Mouse (Mus musculus): ENCODE data around the gene Adamts15. TPM values are rescaled to one million over a fixed set of nuclear protein-coding genes. Genes with fewer than 3 reads are reported as not detected.

Adamts15 gene
- polyA plus RNA-seq, 1 experiment from 2014 or later = 3.2 TPM

DNA sequence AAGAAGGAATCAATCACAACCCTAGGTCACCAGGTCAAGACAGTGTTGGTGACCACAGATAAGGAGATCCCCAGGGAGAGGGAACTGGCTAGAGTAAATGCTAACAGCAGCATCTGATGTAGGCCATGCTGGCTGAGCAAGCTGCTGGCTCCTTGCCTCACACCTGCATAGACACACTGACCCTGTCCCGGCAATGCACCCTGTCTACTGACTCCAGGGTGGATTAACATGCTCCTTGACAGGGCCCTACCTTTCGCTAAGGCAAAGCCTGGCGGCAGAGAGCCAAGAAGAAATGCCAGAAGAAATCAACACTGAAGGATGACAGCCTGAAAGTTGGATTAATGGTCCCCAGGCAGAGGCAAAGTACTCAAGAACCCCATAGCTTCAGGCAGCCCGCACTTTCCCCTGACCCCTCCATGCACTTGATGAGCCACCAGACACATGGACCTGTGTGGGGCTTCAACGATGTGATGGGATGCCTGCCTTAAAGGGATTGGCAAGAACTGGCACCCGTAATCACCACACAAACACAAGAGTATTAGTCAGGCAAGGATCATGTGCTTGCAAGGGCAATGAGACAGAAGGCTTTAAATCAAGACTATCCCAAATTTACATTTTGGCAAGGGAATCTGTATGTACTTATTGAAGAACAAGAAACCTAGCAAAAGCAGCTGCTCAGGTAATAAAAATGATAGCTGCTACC lies 5.8 kb downstream of the Adamts15 start:
- H3K4me2 ChIP-seq = no peak overlapping the region
- no peak overlapping the region for H3K9ac ChIP-seq (ENCODE audit: low read length)
- peak; percentile 59 for DNase-seq (ENCODE audit: low spot score, missing footprints)
- WGBS = 84% methylated on average over 6 of the region's 6 CpGs
- peaks cover 1% of the 10 kb centered on the region; the same call in 1 of the 2 replicates for H3K4me1 ChIP-seq (ENCODE audit: control insufficient read depth, insufficient read depth, low read length)
- peaks cover 4% of the 10 kb centered on the region for H3K27me3 ChIP-seq (ENCODE audit: control insufficient read depth, insufficient read depth, low read length)
- no peak overlapping the region for H3K4me3 ChIP-seq (ENCODE audit: low read depth, low read length)
- H3K36me3 ChIP-seq (ENCODE audit: control insufficient read depth, insufficient read depth, low read length) = no peaks in the 10 kb centered on the region
- H3K27ac ChIP-seq (ENCODE audit: low read depth, low read length) = no peak overlapping the region
- no peak for ATAC-seq (ENCODE audit: low FRiP score)
- H3K9me3 ChIP-seq (ENCODE audit: control insufficient read depth, low read length) = no peaks in the 10 kb centered on the region

DNA sequence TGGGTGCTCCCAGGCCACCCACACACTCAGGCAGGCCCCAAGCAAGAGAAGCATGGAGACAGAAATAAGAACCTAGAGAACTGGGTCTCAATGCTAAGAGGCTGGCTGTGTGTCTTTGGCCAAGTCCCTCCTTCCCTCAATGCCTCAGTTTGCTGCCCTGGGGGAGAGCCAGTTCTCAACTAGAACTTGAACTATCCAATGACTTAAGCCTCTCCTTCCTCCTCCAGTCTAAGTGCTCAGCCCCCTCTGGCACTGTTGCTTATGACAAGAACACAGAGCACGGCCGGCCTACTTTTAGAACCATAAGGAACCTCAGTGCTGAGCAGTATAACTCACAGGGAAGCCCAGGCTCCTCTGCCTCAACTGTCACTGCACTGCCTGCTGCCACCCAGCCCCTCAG lies 8.0 kb downstream of the Adamts15 start:
- no peak overlapping the region for H3K27ac ChIP-seq (ENCODE audit: low read depth, low read length)
- H3K36me3 ChIP-seq (ENCODE audit: control insufficient read depth, insufficient read depth, low read length) = no peaks in the 10 kb centered on the region
- peak; percentile 35 for DNase-seq (ENCODE audit: low spot score, missing footprints)
- H3K9ac ChIP-seq (ENCODE audit: low read length) = no peak overlapping the region
- H3K4me1 ChIP-seq (ENCODE audit: control insufficient read depth, insufficient read depth, low read length) = no peaks in the 10 kb centered on the region
- H3K27me3 ChIP-seq (ENCODE audit: control insufficient read depth, insufficient read depth, low read length) = no peaks in the 10 kb centered on the region
- H3K9me3 ChIP-seq (ENCODE audit: control insufficient read depth, low read length) = no peaks in the 10 kb centered on the region
- WGBS = 89% methylated on average over 2 of the region's 2 CpGs
- H3K4me3 ChIP-seq (ENCODE audit: low read depth, low read length) = no peak overlapping the region
- H3K4me2 ChIP-seq = no peak overlapping the region
- ATAC-seq (ENCODE audit: low FRiP score) = no peak

DNA sequence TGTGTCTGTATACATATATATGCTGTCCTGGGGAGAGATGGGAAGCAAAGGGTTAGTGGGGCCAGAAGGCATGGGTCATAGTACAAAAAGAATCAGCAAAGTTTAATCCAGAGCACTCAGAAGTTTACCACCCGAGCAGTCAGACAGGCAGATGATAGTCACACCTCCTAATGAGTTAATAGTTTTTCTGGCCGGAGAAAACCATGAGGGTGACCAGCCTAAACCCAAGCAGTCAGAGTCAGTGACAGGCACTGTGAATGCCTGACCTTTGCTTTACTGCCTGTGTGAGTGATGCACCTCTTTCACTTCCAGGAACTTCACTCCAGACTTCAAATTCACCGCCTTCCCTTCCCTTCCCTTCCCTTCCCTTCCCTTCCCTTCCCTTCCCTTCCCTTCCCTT lies 8.8 kb downstream of the Adamts15 start:
- no peak overlapping the region for H3K4me3 ChIP-seq (ENCODE audit: low read depth, low read length)
- ATAC-seq (ENCODE audit: low FRiP score) (no peak), DNase-seq (ENCODE audit: low spot score, missing footprints) (peak; percentile 51)
- H3K27ac ChIP-seq (ENCODE audit: low read depth, low read length) = no peak overlapping the region
- no peak overlapping the region for H3K9ac ChIP-seq (ENCODE audit: low read length)
- H3K4me2 ChIP-seq = no peak overlapping the region
- H3K4me1 ChIP-seq (ENCODE audit: control insufficient read depth, insufficient read depth, low read length) = no peaks in the 10 kb centered on the region
- H3K27me3 ChIP-seq (ENCODE audit: control insufficient read depth, insufficient read depth, low read length) = no peaks in the 10 kb centered on the region
- 68% methylated on average over 3 of the region's 3 CpGs for WGBS
- no peaks in the 10 kb centered on the region for H3K9me3 ChIP-seq (ENCODE audit: control insufficient read depth, low read length)
- H3K36me3 ChIP-seq (ENCODE audit: control insufficient read depth, insufficient read depth, low read length) = no peaks in the 10 kb centered on the region

DNA sequence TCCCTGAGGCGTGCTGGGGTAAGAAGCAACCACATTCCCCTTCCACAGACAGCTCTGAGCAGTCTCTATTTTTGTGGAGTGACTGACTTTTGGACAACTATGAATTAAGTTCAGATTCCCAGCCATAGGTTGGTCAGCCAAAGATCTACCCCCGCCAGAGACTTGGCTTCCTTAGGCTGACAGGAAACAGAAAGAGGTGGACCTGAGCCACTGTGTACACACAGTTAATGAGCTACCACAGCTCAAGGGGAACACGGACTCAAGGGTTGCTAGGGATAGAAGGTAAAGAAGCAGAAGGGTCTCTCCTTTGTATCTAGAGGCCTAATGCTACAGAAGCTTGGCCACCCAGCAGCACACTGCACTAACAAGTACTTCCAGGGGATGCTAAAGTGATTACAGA lies 10.1 kb downstream of the Adamts15 start:
- Histone ChIP-seq H3K9ac (ENCODE audit: low read length) (no peak overlapping the region), H3K4me2 (no peak overlapping the region), H3K27ac (ENCODE audit: low read depth, low read length) (no peak overlapping the region), H3K4me1 (ENCODE audit: control insufficient read depth, insufficient read depth, low read length) (no peaks in the 10 kb centered on the region), H3K36me3 (ENCODE audit: control insufficient read depth, insufficient read depth, low read length) (no peaks in the 10 kb centered on the region), H3K4me3 (ENCODE audit: low read depth, low read length) (no peak overlapping the region), H3K27me3 (ENCODE audit: control insufficient read depth, insufficient read depth, low read length) (no peaks in the 10 kb centered on the region), H3K9me3 (ENCODE audit: control insufficient read depth, low read length) (no peaks in the 10 kb centered on the region)
- DNase-seq (ENCODE audit: low spot score, missing footprints) = no peak
- WGBS = 70% methylated on average over 3 of the region's 3 CpGs
- ATAC-seq (ENCODE audit: low FRiP score) = no peak

DNA sequence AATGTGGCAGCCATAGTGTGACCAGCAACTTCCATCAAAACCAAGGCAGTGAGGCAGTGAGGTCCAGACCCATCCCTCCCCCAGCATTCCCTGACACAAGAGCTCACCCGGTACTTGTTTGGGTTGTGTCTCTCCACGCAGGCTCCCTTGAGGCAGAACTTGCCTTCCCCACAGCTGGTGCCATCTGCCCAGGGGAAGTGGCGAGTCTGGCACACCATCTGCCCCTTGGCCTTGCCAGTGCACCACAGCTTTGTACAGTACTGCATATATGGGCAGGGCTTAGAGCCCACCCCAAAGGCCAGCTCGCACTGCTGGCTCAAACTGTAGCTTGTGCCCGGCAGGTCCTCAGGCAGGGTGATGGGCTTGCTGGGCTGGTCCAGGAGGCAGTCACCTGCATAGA lies 11.8 kb downstream of the Adamts15 start:
- Histone ChIP-seq H3K9me3 (ENCODE audit: control insufficient read depth, low read length) (no peaks in the 10 kb centered on the region), H3K36me3 (ENCODE audit: control insufficient read depth, insufficient read depth, low read length) (no peaks in the 10 kb centered on the region), H3K9ac (ENCODE audit: low read length) (no peak overlapping the region), H3K4me3 (ENCODE audit: low read depth, low read length) (no peak overlapping the region), H3K27me3 (ENCODE audit: control insufficient read depth, insufficient read depth, low read length) (no peaks in the 10 kb centered on the region), H3K4me2 (no peak overlapping the region), H3K4me1 (ENCODE audit: control insufficient read depth, insufficient read depth, low read length) (no peaks in the 10 kb centered on the region), H3K27ac (ENCODE audit: low read depth, low read length) (no peak overlapping the region)
- WGBS = 93% methylated on average over 5 of the region's 5 CpGs
- DNase-seq (ENCODE audit: low spot score, missing footprints) (no peak), ATAC-seq (ENCODE audit: low FRiP score) (no peak)

DNA sequence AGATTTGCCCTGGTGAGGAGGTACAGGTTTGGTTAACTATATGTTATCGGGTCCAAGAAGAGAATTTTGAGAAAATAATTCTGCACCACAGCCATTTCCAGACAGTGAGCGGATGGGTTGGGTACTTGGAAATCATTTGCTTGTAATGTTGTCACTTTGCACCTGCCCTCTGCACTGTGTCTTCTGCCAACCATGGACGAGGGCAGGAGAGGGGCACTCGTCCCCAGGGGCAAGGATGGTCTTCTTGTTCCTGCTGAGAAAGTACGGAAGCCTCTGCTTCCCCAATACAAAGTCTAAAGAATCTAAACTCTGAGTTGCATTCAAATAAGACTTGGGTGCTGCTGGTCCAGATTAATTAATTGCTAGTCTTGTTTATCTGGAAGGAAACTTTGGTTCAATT lies 13.3 kb downstream of the Adamts15 start:
- Histone ChIP-seq H3K36me3 (ENCODE audit: control insufficient read depth, insufficient read depth, low read length) (no peaks in the 10 kb centered on the region), H3K27me3 (ENCODE audit: control insufficient read depth, insufficient read depth, low read length) (no peaks in the 10 kb centered on the region), H3K4me2 (no peak overlapping the region), H3K4me1 (ENCODE audit: control insufficient read depth, insufficient read depth, low read length) (no peaks in the 10 kb centered on the region), H3K9ac (ENCODE audit: low read length) (no peak overlapping the region), H3K9me3 (ENCODE audit: control insufficient read depth, low read length) (no peaks in the 10 kb centered on the region), H3K4me3 (ENCODE audit: low read depth, low read length) (no peak overlapping the region), H3K27ac (ENCODE audit: low read depth, low read length) (no peak overlapping the region)
- 90% methylated on average over 5 of the region's 5 CpGs for WGBS
- ATAC-seq (ENCODE audit: low FRiP score) = no peak
- DNase-seq (ENCODE audit: low spot score, missing footprints) = peak; percentile 23

DNA sequence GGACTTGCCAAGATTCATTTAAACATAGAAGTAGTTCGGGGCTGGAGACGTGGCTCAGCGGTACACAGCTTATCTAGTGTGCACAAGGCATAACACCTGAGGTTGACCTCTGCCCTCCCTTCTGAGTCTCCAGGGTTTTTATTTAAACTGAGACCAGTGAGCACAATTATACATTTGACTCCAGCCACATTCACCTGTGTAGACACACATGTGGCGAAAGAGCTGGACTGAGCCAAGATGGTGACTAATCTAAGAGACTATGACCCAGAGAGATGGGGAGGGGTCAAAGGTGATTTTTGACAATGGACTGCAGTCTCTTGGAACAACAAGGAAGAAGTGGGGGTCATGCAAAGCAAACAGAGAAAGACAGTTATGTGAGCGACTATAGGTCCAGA lies 14.0 kb downstream of the Adamts15 start:
- Histone ChIP-seq H3K4me3 (ENCODE audit: low read depth, low read length) (no peak overlapping the region), H3K9ac (ENCODE audit: low read length) (no peak overlapping the region), H3K36me3 (ENCODE audit: control insufficient read depth, insufficient read depth, low read length) (no peaks in the 10 kb centered on the region), H3K27me3 (ENCODE audit: control insufficient read depth, insufficient read depth, low read length) (no peaks in the 10 kb centered on the region), H3K4me1 (ENCODE audit: control insufficient read depth, insufficient read depth, low read length) (no peaks in the 10 kb centered on the region), H3K4me2 (no peak overlapping the region), H3K27ac (ENCODE audit: low read depth, low read length) (no peak overlapping the region), H3K9me3 (ENCODE audit: control insufficient read depth, low read length) (no peaks in the 10 kb centered on the region)
- WGBS = 85% methylated on average over 5 of the region's 5 CpGs
- DNase-seq (ENCODE audit: low spot score, missing footprints) (peak; percentile 61), ATAC-seq (ENCODE audit: low FRiP score) (no peak)

DNA sequence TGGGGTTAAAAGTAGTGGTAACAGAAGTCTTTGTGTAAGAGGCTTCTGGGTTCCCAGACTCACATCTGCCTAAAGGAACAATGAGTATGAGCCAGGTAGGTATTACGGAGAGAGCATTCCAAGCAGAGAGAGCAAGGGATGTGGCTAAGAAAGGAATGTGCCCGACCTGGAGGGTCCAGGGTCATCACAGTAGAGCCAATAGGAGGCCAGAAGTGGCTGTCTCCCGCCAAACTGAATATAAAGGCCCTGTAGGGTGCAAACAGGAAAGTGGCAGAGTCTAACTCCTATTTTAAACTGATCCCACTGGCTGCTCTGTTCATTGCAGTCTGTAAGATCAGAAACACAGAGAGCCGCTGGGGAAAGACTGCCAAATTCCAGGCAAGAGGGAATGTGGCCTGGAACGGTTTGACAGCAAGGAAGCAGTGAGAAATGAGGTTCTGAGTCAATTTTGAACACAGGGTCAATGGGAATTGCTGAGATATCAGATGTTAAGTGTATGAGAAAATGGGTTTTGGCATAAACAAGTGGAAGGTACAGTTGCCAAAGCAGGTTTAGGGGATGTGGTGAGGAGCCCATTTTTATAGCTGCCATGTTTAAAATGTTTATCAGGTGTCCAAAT lies 14.5 kb downstream of the Adamts15 start:
- DNase-seq (ENCODE audit: low spot score, missing footprints) (peak; percentile 19), ATAC-seq (ENCODE audit: low FRiP score) (no peak)
- 64% methylated on average over 5 of the region's 5 CpGs for WGBS
- Histone ChIP-seq H3K4me3 (ENCODE audit: low read depth, low read length) (no peak overlapping the region), H3K4me2 (no peak overlapping the region), H3K27ac (ENCODE audit: low read depth, low read length) (no peak overlapping the region), H3K27me3 (ENCODE audit: control insufficient read depth, insufficient read depth, low read length) (no peaks in the 10 kb centered on the region), H3K9ac (ENCODE audit: low read length) (no peak overlapping the region), H3K4me1 (ENCODE audit: control insufficient read depth, insufficient read depth, low read length) (no peaks in the 10 kb centered on the region), H3K9me3 (ENCODE audit: control insufficient read depth, low read length) (no peaks in the 10 kb centered on the region), H3K36me3 (ENCODE audit: control insufficient read depth, insufficient read depth, low read length) (no peaks in the 10 kb centered on the region)

DNA sequence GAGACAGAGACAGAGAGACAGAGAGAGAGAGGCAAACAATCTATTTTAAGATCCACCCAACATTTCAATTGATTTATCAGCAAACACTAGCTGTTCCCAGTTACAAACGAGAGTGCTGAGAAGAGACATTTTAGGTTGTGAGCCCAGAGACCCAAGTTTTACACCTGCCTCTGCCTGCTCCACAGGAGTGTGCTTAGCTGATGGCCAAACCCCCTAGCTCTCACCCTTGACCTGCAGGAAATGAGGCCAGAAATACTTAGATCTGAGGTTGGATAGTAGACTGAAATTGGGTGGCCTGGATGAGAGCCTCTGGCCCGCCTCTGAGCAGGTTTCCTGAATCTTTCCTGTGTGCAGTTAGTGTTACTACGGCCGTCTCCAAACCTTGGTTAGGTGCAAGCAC lies 15.8 kb downstream of the Adamts15 start:
- 87% methylated on average over 4 of the region's 4 CpGs for WGBS
- H3K4me3 ChIP-seq (ENCODE audit: low read depth, low read length) = no peak overlapping the region
- no peaks in the 10 kb centered on the region for H3K9me3 ChIP-seq (ENCODE audit: control insufficient read depth, low read length)

More for the DNA sequence above, 15.8 kb downstream of the Adamts15 start:
- Histone ChIP-seq H3K27ac (ENCODE audit: low read depth, low read length) (no peak overlapping the region), H3K27me3 (ENCODE audit: control insufficient read depth, insufficient read depth, low read length) (no peaks in the 10 kb centered on the region), H3K4me2 (no peak overlapping the region), H3K4me1 (ENCODE audit: control insufficient read depth, insufficient read depth, low read length) (no peaks in the 10 kb centered on the region), H3K9ac (ENCODE audit: low read length) (no peak overlapping the region), H3K36me3 (ENCODE audit: control insufficient read depth, insufficient read depth, low read length) (no peaks in the 10 kb centered on the region)
- peak; percentile 66 for DNase-seq (ENCODE audit: low spot score, missing footprints)
- ATAC-seq (ENCODE audit: low FRiP score) = no peak
